Mouse (Mus musculus): ENCODE data around the gene Ociad2. TPM values are rescaled to one million over a fixed set of nuclear protein-coding genes. Genes with fewer than 3 reads are reported as not detected.

The Ociad2 gene
- total RNA-seq (2014; rRNA removed): 12.7 and 16.5 TPM in 2 replicates
- 25.5 and 30.6 TPM in 2 replicates for polyA plus RNA-seq (2015; fragmentation: Nextera tagmentation; extraction: Ambion mirVana)

DNA sequence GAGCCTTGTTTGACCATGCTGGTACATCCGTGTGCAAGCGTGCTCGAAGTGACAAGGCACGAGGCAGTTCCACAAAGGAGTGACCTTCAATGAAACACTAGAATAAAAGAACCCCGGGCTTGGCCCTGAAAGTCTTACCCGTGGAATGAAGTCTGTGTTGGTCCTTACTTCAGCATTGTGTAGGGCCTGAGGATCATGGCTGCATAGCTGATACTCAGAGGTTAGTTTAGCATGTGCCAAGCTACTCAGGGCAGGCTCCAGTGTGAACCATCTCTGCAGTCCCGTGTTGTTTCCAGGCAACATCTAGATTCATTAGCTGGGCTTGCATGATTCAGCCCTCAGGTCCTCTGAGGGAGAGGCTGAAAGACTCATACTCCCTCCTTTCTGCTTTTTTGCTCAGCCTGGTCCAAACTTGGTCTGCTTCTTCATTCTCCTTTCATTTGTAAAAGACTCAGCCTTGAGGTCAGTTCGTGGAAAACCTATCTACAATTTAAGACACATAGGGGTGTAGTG lies at the start of gene Ociad2:
Gene Ociad2 (minus strand): TSS at position 306 of the 513 bp plus-strand sequence.
- 78% methylated on average over 8 of the region's 8 CpGs for WGBS
- H3K27me3 ChIP-seq (ENCODE audit: insufficient read depth, low read length): no peaks in the 10 kb centered on the region
- H3K4me2 ChIP-seq (ENCODE audit: low read depth): no peak within 1 kb of the TSS
- H3K27ac ChIP-seq (ENCODE audit: low read depth, low read length): no peak within 1 kb of the TSS
- no peak for TF ChIP-seq CTCF (IDR thresholded peaks at IDR 0.05; ENCODE audit: low read depth)
- H3K4me1 ChIP-seq (ENCODE audit: insufficient read depth): peaks cover 5% of the 10 kb centered on the region
- no peaks in the 10 kb centered on the region for H3K9me3 ChIP-seq (ENCODE audit: low read length)
- ATAC-seq (no peak), DNase-seq (no peak)
- no peak within 1 kb of the TSS for H3K9ac ChIP-seq
- H3K36me3 ChIP-seq (ENCODE audit: insufficient read depth): no peaks in the 10 kb centered on the region
- no peak within 1 kb of the TSS for H3K4me3 ChIP-seq (ENCODE audit: low read depth, low read length)

DNA sequence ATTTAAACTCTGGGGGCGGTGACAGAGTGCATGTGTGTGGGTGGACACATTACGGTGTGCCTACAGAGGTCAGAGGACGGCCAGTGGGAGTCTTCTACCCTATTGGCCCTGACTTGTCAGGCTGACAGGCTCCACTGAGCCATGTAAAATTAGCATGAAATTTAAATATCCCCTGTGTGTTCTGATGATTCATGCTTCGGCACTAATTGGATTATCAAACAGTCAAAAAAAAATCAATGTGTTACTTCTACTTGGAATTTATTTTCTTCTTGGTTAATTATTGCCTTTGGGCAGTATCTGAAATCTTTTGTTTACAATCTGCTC lies 42.8 kb upstream of the Ociad2 start:
- H3K9me3 ChIP-seq (ENCODE audit: low read length): no peaks in the 10 kb centered on the region
- DNase-seq (no peak), ATAC-seq (no peak)
- H3K4me1 ChIP-seq (ENCODE audit: insufficient read depth): no peaks in the 10 kb centered on the region
- H3K27ac ChIP-seq (ENCODE audit: low read depth, low read length): no peak overlapping the region
- 44% methylated on average over 4 of the region's 4 CpGs for WGBS
- no peak overlapping the region for H3K9ac ChIP-seq
- H3K4me2 ChIP-seq (ENCODE audit: low read depth): no peak overlapping the region
- H3K36me3 ChIP-seq (ENCODE audit: insufficient read depth): no peaks in the 10 kb centered on the region
- TF ChIP-seq CTCF (IDR thresholded peaks at IDR 0.05; ENCODE audit: low read depth): no peak
- H3K27me3 ChIP-seq (ENCODE audit: insufficient read depth, low read length): no peaks in the 10 kb centered on the region
- no peak overlapping the region for H3K4me3 ChIP-seq (ENCODE audit: low read depth, low read length)

DNA sequence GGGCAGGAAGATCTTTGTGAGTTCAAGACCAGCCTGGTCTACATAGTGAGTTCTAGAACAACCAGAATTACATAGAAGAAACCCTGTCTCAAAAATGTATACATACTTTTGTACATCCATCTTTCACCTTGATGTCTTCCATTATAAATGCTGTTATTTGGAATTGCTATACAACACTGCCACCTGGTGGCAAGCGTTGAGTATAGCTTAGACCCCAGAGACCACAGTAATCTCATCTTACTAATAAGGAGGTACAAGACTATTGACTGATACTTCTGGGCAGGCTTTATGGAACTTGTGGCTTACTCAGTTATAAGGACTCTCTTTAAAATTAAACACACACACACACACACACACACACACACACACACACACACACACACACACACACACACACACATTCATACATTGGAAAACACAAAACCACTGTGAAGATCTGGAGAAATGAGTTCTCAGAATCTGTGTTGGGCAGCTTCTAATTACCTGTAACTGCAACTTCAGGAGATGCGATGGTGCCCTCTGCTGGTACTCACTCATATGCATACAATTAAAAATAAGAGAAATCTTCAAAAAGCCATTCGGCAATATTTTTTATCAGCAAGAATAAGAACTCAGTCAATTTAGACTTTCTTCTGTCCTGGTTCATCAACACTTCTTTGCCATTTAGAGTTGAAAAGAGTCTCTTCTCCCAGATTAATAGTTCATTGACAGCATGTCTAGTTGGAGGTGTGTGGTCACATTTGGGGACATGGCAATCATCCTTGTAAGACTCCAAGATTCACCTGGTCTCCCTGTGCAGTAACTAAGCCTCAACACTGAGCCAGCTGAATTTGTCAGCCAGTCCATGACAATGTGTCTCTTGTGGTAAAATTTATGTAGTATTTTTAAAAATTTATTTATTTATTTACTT lies 42.2 kb upstream of the Ociad2 start:
- TF ChIP-seq CTCF (IDR thresholded peaks at IDR 0.05; ENCODE audit: low read depth): peak; percentile 82
- Histone ChIP-seq H3K4me2 (ENCODE audit: low read depth) (no peak overlapping the region), H3K27me3 (ENCODE audit: insufficient read depth, low read length) (no peaks in the 10 kb centered on the region), H3K4me3 (ENCODE audit: low read depth, low read length) (no peak overlapping the region), H3K9me3 (ENCODE audit: low read length) (no peaks in the 10 kb centered on the region), H3K4me1 (ENCODE audit: insufficient read depth) (no peaks in the 10 kb centered on the region), H3K9ac (no peak overlapping the region), H3K27ac (ENCODE audit: low read depth, low read length) (no peak overlapping the region), H3K36me3 (ENCODE audit: insufficient read depth) (no peaks in the 10 kb centered on the region)
- ATAC-seq (peak; percentile 33; the same call in 1 of the 2 replicates), DNase-seq (peak; percentile 88)
- 26% methylated on average over 3 of the region's 3 CpGs for WGBS

DNA sequence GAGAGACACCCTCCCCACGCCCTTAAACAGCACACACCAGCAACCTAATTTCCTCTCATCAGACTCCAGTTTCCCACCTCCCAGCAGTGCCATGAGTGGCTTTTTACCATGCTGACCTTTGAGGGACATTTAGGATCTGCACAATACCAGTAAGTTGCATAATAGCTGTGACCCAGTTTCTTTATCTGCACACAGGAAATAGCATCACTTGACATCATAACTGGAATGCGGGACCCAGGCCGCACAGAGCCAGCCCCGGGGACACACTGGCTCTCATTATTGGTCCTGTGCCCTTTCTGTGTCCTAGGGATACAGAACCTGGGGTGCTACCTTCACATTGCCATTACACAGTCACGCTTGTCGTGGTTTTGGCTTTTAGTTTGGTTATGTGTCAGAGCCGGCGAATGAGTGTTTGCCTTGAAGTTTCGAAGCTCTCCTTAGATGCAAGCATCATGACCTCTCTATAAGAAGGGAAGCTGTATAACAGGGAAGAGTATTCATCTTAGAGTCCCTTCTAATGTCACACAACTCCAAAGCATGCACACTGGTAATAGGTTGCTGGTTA lies 41.2 kb upstream of the Ociad2 start:
- no peak overlapping the region for H3K4me3 ChIP-seq (ENCODE audit: low read depth, low read length)
- 91% methylated on average over 9 of the region's 9 CpGs for WGBS
- ATAC-seq (no peak), DNase-seq (no peak)
- TF ChIP-seq CTCF (IDR thresholded peaks at IDR 0.05; ENCODE audit: low read depth): no peak
- no peak overlapping the region for H3K27ac ChIP-seq (ENCODE audit: low read depth, low read length)
- no peaks in the 10 kb centered on the region for H3K27me3 ChIP-seq (ENCODE audit: insufficient read depth, low read length)
- H3K9ac ChIP-seq: no peak overlapping the region
- H3K4me1 ChIP-seq (ENCODE audit: insufficient read depth): no peaks in the 10 kb centered on the region
- no peaks in the 10 kb centered on the region for H3K36me3 ChIP-seq (ENCODE audit: insufficient read depth)
- H3K4me2 ChIP-seq (ENCODE audit: low read depth): no peak overlapping the region
- H3K9me3 ChIP-seq (ENCODE audit: low read length): no peaks in the 10 kb centered on the region

DNA sequence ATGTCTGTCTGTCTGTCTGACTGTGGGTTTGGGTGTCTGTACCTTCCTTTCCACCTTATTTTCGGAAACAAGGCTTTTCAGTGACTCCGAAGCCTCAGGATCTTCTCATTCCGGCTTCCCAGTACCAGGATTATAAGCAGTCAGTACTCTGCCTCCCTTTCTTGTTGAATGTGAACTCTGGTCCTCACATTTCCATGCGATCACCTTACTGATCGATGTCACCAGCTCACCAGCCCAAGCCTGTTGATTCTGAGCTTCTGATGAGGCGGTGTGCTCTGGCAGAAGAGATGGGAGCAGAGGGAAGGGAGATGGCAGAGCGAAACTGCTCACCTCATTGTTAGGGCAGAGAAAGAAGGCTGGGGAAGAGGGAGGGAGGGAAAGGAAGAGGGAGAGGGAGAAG lies 40.7 kb upstream of the Ociad2 start:
- no peak overlapping the region for H3K9ac ChIP-seq
- no peak overlapping the region for H3K4me3 ChIP-seq (ENCODE audit: low read depth, low read length)
- H3K4me1 ChIP-seq (ENCODE audit: insufficient read depth): no peaks in the 10 kb centered on the region
- no peak overlapping the region for H3K4me2 ChIP-seq (ENCODE audit: low read depth)
- ATAC-seq: no peak
- DNase-seq: no peak
- H3K9me3 ChIP-seq (ENCODE audit: low read length): no peaks in the 10 kb centered on the region
- H3K36me3 ChIP-seq (ENCODE audit: insufficient read depth): no peaks in the 10 kb centered on the region
- H3K27ac ChIP-seq (ENCODE audit: low read depth, low read length): no peak overlapping the region
- no peak for TF ChIP-seq CTCF (IDR thresholded peaks at IDR 0.05; ENCODE audit: low read depth)
- no peaks in the 10 kb centered on the region for H3K27me3 ChIP-seq (ENCODE audit: insufficient read depth, low read length)
- WGBS: 74% methylated on average over 7 of the region's 7 CpGs

DNA sequence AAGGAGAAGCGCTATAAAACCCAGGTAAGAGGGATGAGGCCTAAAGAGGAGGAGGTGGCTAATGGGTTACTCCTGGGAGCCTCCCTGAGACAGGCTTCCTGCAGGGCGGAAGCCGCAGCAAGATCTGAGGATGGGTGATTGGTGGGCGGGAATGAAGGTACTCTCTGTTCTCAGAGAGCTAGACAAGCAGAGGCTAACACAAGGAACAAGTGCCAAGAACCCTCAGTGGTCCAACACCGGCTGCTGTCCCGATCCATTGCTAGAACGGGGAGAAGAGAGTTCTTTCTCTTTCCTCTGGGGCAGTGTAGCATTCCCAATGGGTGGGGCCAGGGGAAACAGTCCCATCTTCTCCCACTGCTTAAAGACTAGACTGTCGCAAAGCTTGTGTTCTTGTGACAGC lies 40.0 kb upstream of the Ociad2 start:
- Histone ChIP-seq H3K9ac (no peak overlapping the region), H3K9me3 (ENCODE audit: low read length) (no peaks in the 10 kb centered on the region), H3K36me3 (ENCODE audit: insufficient read depth) (no peaks in the 10 kb centered on the region), H3K27ac (ENCODE audit: low read depth, low read length) (no peak overlapping the region), H3K4me1 (ENCODE audit: insufficient read depth) (no peaks in the 10 kb centered on the region), H3K4me2 (ENCODE audit: low read depth) (no peak overlapping the region), H3K27me3 (ENCODE audit: insufficient read depth, low read length) (no peaks in the 10 kb centered on the region), H3K4me3 (ENCODE audit: low read depth, low read length) (no peak overlapping the region)
- TF ChIP-seq CTCF (IDR thresholded peaks at IDR 0.05; ENCODE audit: low read depth): no peak
- 60% methylated on average over 8 of the region's 8 CpGs for WGBS
- DNase-seq (no peak), ATAC-seq (no peak)

DNA sequence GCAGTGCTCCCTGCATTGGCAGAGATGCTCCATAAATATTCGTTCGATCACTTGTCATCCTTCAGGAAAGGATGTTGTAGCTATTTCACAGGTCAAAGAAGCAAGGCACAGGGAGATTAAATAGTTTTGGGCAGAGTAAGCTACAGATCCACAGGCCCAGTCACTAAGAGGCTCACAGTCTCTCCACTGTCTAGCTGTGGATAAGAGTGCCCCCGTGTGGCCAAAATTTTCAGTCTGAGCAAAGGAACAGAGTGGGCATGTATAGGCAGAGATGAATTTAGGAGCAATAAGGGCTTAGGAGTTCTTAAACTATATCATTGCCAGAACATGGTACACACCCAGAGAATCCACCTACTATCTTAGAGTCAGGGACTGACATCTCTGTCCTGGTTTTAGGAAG lies 39.1 kb upstream of the Ociad2 start:
- TF ChIP-seq CTCF (IDR thresholded peaks at IDR 0.05; ENCODE audit: low read depth): peak; percentile 89

More for the DNA sequence above, 39.1 kb upstream of the Ociad2 start:
- no peaks in the 10 kb centered on the region for H3K4me1 ChIP-seq (ENCODE audit: insufficient read depth)
- H3K4me2 ChIP-seq (ENCODE audit: low read depth): no peak overlapping the region
- H3K27me3 ChIP-seq (ENCODE audit: insufficient read depth, low read length): no peaks in the 10 kb centered on the region
- ATAC-seq (peak; percentile 91), DNase-seq (peak; percentile 91)
- WGBS: 31% methylated on average over 3 of the region's 3 CpGs
- H3K27ac ChIP-seq (ENCODE audit: low read depth, low read length): no peak overlapping the region
- no peaks in the 10 kb centered on the region for H3K36me3 ChIP-seq (ENCODE audit: insufficient read depth)
- H3K4me3 ChIP-seq (ENCODE audit: low read depth, low read length): no peak overlapping the region
- H3K9me3 ChIP-seq (ENCODE audit: low read length): no peaks in the 10 kb centered on the region
- H3K9ac ChIP-seq: no peak overlapping the region

Data from forebrain, postnatal 0 days (tissue).